Mouse (Mus musculus): Measurements from ENCODE around the gene Nav2. TPM values are rescaled to one million over a fixed set of nuclear protein-coding genes. Genes with fewer than 3 reads are reported as not detected.

Nav2 gene
- polyA plus RNA-seq, 1 experiment from 2014 or later, result 27.6 TPM

DNA sequence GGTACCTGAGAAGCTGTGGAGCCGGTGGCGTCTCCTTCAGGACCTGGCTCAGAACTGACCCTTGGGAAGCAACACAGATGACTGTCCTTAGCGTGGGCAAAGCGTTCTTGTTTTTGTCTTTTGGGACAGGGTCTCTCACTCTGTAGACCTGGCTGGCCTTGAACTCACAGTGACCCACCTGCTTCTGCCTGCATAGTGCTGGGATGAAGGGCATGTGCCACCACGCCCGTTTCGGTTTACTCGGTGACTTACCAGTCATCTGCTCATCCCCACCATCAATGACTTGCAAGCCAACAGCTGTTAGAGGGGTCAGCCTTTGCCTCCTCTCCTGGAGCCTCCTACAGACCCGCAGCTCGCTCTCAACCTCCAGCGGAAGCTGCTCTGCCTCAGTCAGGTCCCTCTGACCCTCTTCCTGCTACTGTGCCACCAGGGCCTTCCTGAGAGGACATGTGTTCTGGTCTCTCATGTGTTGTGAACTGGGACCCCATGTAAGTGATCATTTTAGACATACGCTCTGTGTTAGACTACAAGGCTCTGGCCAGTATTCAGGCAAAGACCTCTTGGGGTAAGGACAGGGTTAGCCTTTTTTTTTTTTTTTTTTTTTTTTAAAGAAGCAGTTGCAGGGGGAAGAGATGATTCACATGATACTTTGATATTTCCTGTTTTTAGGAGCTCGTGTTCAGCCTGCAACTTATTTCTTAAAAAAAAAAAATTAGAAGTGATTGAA is 342.2 kb downstream of the Nav2 start:
- Histone ChIP-seq H3K27ac (replicated peaks) (no peak overlapping the region), H3K27me3 (replicated peaks) (no peaks in the 10 kb centered on the region), H3K9ac (replicated peaks) (no peak overlapping the region), H3K36me3 (no peaks in the 10 kb centered on the region), H3K9me3 (replicated peaks) (no peaks in the 10 kb centered on the region), H3K4me1 (peaks cover 61% of the 10 kb centered on the region), H3K4me3 (replicated peaks) (no peak overlapping the region), H3K4me2 (peak overlapping the region; percentile 93; the same call in 1 of the 2 replicates)
- ATAC-seq (ENCODE audit: low FRiP score), result no peak
- WGBS, result 93% methylated on average over 13 of the region's 13 CpGs

- H3K36me3 ChIP-seq, result no peaks in the 10 kb centered on the region
These were observed 342.8 kb downstream of the Nav2 start for GRCm38 (mm10) chr7:49251308-49251638.

GRCm38 (mm10) chr7:49252444-49252843 is 343.9 kb downstream of the Nav2 start:
- H3K4me3 ChIP-seq (replicated peaks), result no peak overlapping the region
- no peak overlapping the region for H3K4me2 ChIP-seq
- H3K4me1 ChIP-seq, result peaks cover 63% of the 10 kb centered on the region
- H3K36me3 ChIP-seq, result no peaks in the 10 kb centered on the region
- 90% methylated on average over 7 of the region's 7 CpGs for whole genome bisulfite sequencing
- no peaks in the 10 kb centered on the region for H3K27me3 ChIP-seq (replicated peaks)
- H3K9me3 ChIP-seq (replicated peaks), result no peaks in the 10 kb centered on the region
- H3K27ac ChIP-seq (replicated peaks), result no peak overlapping the region
- no peak overlapping the region for H3K9ac ChIP-seq (replicated peaks)
- ATAC-seq (ENCODE audit: low FRiP score), result no peak

More at GRCm38 (mm10) chr7:49251308-49251638, 342.8 kb downstream of the Nav2 start:
- Histone ChIP-seq H3K27me3 (replicated peaks) (no peaks in the 10 kb centered on the region), H3K9me3 (replicated peaks) (no peaks in the 10 kb centered on the region), H3K9ac (replicated peaks) (no peak overlapping the region), H3K27ac (replicated peaks) (no peak overlapping the region), H3K4me2 (no peak overlapping the region), H3K4me1 (peaks cover 65% of the 10 kb centered on the region), H3K4me3 (replicated peaks) (no peak overlapping the region)
- ATAC-seq (ENCODE audit: low FRiP score), result no peak
- 66% methylated on average over 10 of the region's 10 CpGs for WGBS

- H3K4me1 ChIP-seq, result peaks cover 60% of the 10 kb centered on the region
- no peak overlapping the region for H3K4me2 ChIP-seq
- H3K36me3 ChIP-seq, result no peaks in the 10 kb centered on the region
- WGBS, result 45% methylated on average over 6 of the region's 6 CpGs
- H3K4me3 ChIP-seq (replicated peaks), result no peak overlapping the region
- no peak overlapping the region for H3K27ac ChIP-seq (replicated peaks)
- H3K9me3 ChIP-seq (replicated peaks), result no peaks in the 10 kb centered on the region
- ATAC-seq (ENCODE audit: low FRiP score), result no peak
- no peak overlapping the region for H3K9ac ChIP-seq (replicated peaks)
- H3K27me3 ChIP-seq (replicated peaks), result no peaks in the 10 kb centered on the region
These were observed 344.4 kb downstream of the Nav2 start for GRCm38 (mm10) chr7:49252902-49253301.

GRCm38 (mm10) chr7:49255053-49255452 is 346.5 kb downstream of the Nav2 start:
- WGBS, result 93% methylated on average over 5 of the region's 5 CpGs
- Histone ChIP-seq H3K36me3 (no peaks in the 10 kb centered on the region), H3K9ac (replicated peaks) (no peak overlapping the region), H3K4me3 (replicated peaks) (no peak overlapping the region), H3K27ac (replicated peaks) (no peak overlapping the region), H3K27me3 (replicated peaks) (no peaks in the 10 kb centered on the region), H3K4me1 (peaks cover 47% of the 10 kb centered on the region), H3K4me2 (no peak overlapping the region), H3K9me3 (replicated peaks) (no peaks in the 10 kb centered on the region)
- ATAC-seq (ENCODE audit: low FRiP score), result no peak

- Histone ChIP-seq H3K4me3 (replicated peaks) (no peak overlapping the region), H3K27ac (replicated peaks) (no peak overlapping the region), H3K9me3 (replicated peaks) (no peaks in the 10 kb centered on the region), H3K9ac (replicated peaks) (no peak overlapping the region), H3K27me3 (replicated peaks) (no peaks in the 10 kb centered on the region), H3K4me2 (no peak overlapping the region), H3K36me3 (no peaks in the 10 kb centered on the region), H3K4me1 (peaks cover 50% of the 10 kb centered on the region)
- no peak for ATAC-seq (ENCODE audit: low FRiP score)
- 68% methylated on average over 13 of the region's 13 CpGs for WGBS
These were observed 348.9 kb downstream of the Nav2 start for GRCm38 (mm10) chr7:49257234-49257906.

- Histone ChIP-seq H3K36me3 (no peaks in the 10 kb centered on the region), H3K27me3 (replicated peaks) (no peaks in the 10 kb centered on the region), H3K4me3 (replicated peaks) (no peak overlapping the region), H3K4me1 (peaks cover 52% of the 10 kb centered on the region), H3K9ac (replicated peaks) (no peak overlapping the region), H3K9me3 (replicated peaks) (no peaks in the 10 kb centered on the region), H3K27ac (replicated peaks) (no peak overlapping the region), H3K4me2 (no peak overlapping the region)
- no peak for ATAC-seq (ENCODE audit: low FRiP score)
- WGBS, result 88% methylated on average over 6 of the region's 6 CpGs
These were observed 349.6 kb downstream of the Nav2 start for GRCm38 (mm10) chr7:49258088-49258487.

DNA sequence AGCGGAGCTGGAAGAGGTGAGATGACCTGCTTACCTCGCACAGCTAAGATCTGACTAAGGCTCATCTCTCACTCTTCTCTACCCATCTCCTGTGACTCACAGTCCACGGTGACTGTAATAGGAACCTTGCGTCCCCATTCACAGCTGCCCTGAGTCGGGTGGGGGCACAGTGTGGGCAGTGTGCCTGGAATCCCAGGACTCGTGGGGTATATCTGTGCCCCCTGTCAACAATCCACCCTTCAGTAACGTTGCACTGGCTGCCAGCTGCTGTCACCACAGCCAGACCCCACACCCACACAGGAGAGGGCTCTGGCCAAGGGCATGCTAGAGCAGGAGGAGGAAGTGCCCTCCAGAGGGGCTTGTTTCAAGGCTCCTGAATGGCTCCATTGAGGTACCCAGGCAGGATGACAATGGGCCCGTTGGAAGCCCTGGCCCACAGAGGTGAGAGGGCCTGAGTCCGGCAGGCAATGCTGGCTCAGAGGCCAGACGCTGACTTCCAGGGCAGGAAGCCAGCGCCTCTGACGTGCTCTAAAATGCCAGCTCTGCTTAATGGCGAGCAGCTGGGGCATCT is 353.5 kb downstream of the Nav2 start:
- Histone ChIP-seq H3K4me3 (replicated peaks) (no peak overlapping the region), H3K27me3 (replicated peaks) (no peaks in the 10 kb centered on the region), H3K4me1 (peaks cover 49% of the 10 kb centered on the region), H3K36me3 (no peaks in the 10 kb centered on the region), H3K4me2 (no peak overlapping the region), H3K9me3 (replicated peaks) (no peaks in the 10 kb centered on the region), H3K27ac (replicated peaks) (peak overlapping the region; percentile 23; the same call in 1 of the 2 replicates), H3K9ac (replicated peaks) (no peak overlapping the region)
- 46% methylated on average over 13 of the region's 13 CpGs for WGBS
- ATAC-seq (ENCODE audit: low FRiP score), result peak; percentile 62

GRCm38 (mm10) chr7:49266422-49266821 is 357.9 kb downstream of the Nav2 start:
- Histone ChIP-seq H3K27ac (replicated peaks) (no peak overlapping the region), H3K9ac (replicated peaks) (no peak overlapping the region), H3K36me3 (no peaks in the 10 kb centered on the region), H3K9me3 (replicated peaks) (no peaks in the 10 kb centered on the region), H3K4me1 (peaks cover 31% of the 10 kb centered on the region), H3K27me3 (replicated peaks) (no peaks in the 10 kb centered on the region), H3K4me2 (no peak overlapping the region), H3K4me3 (replicated peaks) (no peak overlapping the region)
- WGBS, result 69% methylated on average over 6 of the region's 6 CpGs
- no peak for ATAC-seq (ENCODE audit: low FRiP score)

GRCm38 (mm10) chr7:49267621-49268325 is 359.3 kb downstream of the Nav2 start:
- Histone ChIP-seq H3K36me3 (no peaks in the 10 kb centered on the region), H3K27me3 (replicated peaks) (no peaks in the 10 kb centered on the region), H3K9ac (replicated peaks) (no peak overlapping the region), H3K4me2 (no peak overlapping the region), H3K27ac (replicated peaks) (0 out of 2 replicates have a peak overlapping the region, but pooled peaks have one; percentile 42), H3K9me3 (replicated peaks) (no peaks in the 10 kb centered on the region), H3K4me3 (replicated peaks) (no peak overlapping the region), H3K4me1 (peaks cover 22% of the 10 kb centered on the region)
- ATAC-seq (ENCODE audit: low FRiP score), result no peak
- WGBS, result 77% methylated on average over 12 of the region's 12 CpGs

GRCm38 (mm10) chr7:49268401-49268921 is 359.9 kb downstream of the Nav2 start:
- peaks cover 26% of the 10 kb centered on the region for H3K4me1 ChIP-seq
- H3K4me2 ChIP-seq, result no peak overlapping the region
- no peak overlapping the region for H3K4me3 ChIP-seq (replicated peaks)
- no peak overlapping the region for H3K9ac ChIP-seq (replicated peaks)
- no peak for ATAC-seq (ENCODE audit: low FRiP score)
- H3K27me3 ChIP-seq (replicated peaks), result no peaks in the 10 kb centered on the region
- no peaks in the 10 kb centered on the region for H3K36me3 ChIP-seq
- H3K9me3 ChIP-seq (replicated peaks), result no peaks in the 10 kb centered on the region
- WGBS, result 63% methylated on average over 9 of the region's 9 CpGs
- H3K27ac ChIP-seq (replicated peaks), result 0 out of 2 replicates have a peak overlapping the region, but pooled peaks have one; percentile 42

All from neural tube, embryonic 15.5 days (tissue).